Mouse (Mus musculus) adrenal gland, postnatal 14 days (tissue): ENCODE data around the gene Ctdnep1. TPM values are rescaled to one million over a fixed set of nuclear protein-coding genes. Genes with fewer than 3 reads are reported as not detected.
A peak's percentile ranks its signal among the peaks of the same experiment; 100 is the strongest.

ENCODE experiments used
- DNase-seq: peaks from one replicate; pipeline ENCODE4 v3.0.0; 2021; ENCODE audit warnings: mixed read lengths
- microRNA-seq, 2 experiments: library from miRNA; unstranded; fragments of <30 nt; microRNA quantifications; one replicate each; pipeline ENCODE4 v1.2.0; 2021
- total RNA-seq: library from RNA; stranded (reverse); gene quantifications from 2 replicates; pipeline ENCODE4 v1.2.3, GENCODE M21; 2021

Gene Ctdnep1
- total RNA-seq, 1 experiment from 2014 or later = 128 TPM

DNA sequence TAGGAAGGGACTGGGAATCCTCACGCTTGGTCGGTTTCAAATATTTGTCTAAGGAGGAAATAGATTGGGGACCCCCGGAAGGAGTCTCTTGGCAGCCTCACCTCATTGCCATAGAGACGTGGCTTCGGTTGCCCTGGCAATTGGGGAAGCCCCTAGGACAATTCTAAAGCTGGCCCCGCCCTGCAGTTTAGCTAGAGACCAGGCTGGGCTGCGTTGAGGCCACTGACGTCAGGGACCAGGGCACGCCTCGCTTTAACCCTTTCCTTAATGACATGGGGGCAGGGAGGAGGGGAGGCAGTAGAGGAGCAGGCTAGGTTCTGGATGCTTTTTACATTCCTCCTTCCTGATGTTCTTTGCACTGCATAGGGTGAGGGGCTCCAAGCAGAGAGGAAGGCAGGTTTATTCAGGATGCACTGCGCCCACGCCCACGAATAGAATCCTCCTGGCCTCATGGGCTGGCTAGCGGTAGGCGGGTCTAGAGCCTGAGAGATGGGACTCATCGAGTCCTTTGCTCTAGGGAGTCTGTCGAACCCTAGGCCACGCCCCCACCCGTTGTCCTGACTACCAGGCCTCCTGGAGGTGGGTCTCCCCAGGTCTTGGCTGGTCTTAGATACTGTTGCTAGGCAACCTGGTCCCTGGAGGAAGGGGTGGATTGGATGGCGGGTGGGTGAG, 48.3 kb downstream of the Ctdnep1 start:
- peak; percentile 81 for DNase-seq

DNA sequence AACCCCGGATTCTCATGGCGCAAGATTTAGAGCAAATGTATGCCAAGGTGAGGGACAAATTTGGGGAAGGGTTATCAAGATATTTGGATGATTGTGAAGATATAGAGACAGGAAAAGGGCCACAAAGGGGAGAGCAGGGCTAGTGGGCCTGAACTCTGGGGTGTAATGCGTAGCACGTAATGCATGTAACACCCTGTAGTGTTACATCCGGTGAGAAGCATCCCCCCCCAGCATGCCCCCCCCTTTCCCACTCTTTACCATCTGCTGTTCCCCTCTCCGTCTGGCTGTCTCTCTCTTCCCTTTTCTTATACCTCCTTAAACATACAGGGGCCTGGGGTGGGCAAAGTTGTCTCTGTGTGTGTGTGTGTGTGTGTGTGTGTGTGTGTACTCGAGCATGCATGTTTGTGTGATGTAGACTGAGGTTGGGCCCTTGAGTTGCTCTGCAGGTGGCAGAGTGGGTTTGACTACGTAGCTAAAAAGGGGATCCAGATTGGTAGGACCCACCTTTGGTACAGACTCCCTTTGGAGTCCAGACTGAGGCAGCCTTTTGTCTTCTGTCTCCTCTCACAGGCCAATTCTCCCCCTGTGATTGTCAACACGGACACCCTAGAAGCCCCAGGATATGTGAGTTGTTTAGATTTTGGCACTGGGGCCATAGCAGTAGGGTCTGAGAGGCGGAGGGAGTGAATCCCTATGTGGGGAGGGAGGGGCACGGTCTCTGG, 49.0 kb downstream of the Ctdnep1 start:
- no peak for DNase-seq

DNA sequence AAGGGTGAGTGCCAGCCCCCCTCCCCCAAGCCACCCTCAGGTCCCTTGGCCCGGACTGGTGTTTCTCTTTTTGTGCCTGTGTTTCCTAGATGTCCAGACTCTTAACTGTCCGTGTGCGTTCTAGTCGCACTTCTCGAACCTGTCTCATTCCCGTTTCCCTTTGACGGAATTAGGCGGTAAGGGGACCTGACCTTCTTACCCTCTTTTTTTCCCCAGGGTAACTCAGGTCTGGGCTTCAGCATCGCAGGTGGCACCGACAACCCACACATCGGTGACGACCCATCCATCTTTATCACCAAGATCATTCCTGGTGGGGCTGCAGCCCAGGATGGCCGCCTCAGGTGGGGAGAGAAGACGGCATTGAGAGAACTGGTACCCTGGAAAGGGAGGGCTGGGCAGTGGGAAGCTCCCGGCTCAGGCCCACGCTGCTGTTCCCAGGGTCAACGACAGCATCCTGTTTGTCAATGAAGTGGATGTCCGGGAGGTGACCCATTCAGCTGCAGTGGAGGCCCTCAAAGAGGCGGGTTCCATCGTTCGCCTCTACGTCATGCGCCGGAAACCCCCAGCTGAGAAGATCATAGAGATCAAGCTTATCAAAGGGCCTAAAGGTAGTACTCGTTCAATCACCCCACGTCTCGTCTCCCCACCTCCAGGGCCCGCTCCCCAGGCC, 49.8 kb downstream of the Ctdnep1 start:
- DNase-seq = no peak

DNA sequence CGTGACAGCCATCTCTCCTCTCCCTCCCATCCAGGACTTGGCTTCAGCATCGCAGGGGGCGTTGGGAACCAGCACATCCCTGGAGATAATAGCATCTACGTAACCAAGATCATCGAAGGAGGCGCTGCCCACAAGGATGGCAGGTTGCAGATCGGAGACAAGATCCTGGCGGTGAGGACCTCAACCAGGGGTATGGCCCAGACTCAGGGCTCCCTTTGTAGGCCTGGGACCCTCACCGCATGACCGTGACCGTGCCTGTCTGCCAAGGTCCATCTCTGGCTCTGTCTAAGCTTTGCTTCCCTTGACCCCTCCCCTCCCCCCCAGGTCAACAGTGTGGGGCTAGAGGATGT, 50.3 kb downstream of the Ctdnep1 start:
- DNase-seq = no peak

DNA sequence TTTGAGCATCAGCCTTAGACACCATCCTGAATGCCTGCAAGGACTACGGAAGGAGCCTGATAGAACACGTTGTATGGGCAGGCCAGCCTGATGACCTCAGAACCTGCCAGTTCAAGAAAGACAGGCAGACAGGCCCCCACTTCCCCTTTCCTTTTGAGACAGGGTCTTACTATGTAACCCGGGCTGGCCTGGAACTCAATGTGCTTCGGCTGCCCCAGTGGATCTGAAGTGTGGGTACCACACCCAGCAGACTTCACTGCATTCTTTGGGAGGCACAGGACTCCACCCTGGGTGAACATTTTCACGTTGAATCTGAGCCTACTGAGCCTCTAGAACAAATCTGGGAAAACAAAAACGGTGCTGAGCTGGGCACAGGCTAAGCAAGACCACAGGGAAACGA, 57.2 kb downstream of the Ctdnep1 start:
- DNase-seq = no peak

DNA sequence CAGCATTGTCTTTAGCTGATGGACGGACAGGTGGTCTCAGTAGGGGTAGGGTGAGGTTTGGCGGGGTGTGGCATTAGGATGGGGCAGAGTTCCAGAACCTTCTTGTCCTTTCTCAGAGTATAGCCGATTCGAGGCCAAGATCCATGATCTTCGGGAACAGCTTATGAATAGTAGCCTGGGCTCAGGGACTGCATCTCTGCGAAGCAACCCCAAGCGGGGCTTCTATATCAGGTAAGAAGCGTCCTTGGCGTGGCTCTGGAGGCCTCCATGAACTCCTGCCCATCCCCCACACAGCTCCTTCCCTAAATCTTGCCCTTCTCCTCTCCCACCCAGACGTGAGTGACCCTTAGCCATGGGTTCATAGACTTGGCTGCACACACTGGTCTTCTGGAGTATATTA, 58.7 kb downstream of the Ctdnep1 start:
- no peak for DNase-seq

DNA sequence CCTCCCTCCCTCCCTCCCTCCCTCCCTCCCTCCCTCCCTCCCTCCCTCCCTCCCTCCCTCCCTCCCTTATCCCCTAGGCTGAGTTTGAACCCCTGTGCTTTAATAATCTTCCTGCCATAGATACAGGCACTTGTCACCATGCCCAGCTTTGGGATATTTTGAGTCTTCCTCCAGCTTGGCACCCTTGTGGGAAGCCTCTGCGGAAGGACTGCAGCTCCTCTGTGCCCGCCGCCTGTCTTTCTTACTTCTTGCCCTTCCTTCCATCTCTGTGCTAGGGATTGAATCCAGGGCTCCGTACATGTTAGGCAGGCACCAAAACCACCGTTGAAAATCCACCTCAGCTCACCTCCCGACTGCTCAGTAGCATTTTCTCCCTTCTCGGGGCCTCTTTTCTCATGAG, 59.2 kb downstream of the Ctdnep1 start:
- no peak for DNase-seq

Small RNA genes lying within 50 kb of the gene (microRNA-seq; reads per million reads assigned to microRNA genes)
- gene Gm44349 (0.38 to 0.85 reads per million in 2 experiments), gene Mir324 (2,375 to 3,180 reads per million in 2 experiments)

Other genes starting within 250 kb of the Ctdnep1 start
- 78.0 and 84.0 TPM in 2 replicates for gene Polr2a, start 222.5 kb upstream of the Ctdnep1 start, total RNA-seq
- gene Slc35g3, start 219.2 kb upstream of the Ctdnep1 start, total RNA-seq = not detected in 2 replicates
- gene Zbtb4, start 215.2 kb upstream of the Ctdnep1 start, total RNA-seq = 39.9 and 42.4 TPM in 2 replicates
- 2.4 and 3.2 TPM in 2 replicates for gene Chrnb1, start 185.2 kb upstream of the Ctdnep1 start, total RNA-seq
- gene Fgf11, start 179.3 kb upstream of the Ctdnep1 start, total RNA-seq = 3.5 and 3.8 TPM in 2 replicates
- gene Tmem102, start 175.5 kb upstream of the Ctdnep1 start, total RNA-seq = 0.74 and 1.1 TPM in 2 replicates
- gene Gm39566, start 165.9 kb upstream of the Ctdnep1 start, total RNA-seq = not detected in 2 replicates
- not detected in 2 replicates for gene Spem2, start 162.7 kb upstream of the Ctdnep1 start, total RNA-seq
- gene Spem1, start 159.0 kb upstream of the Ctdnep1 start, total RNA-seq = 0.38 TPM in 1 of 2 replicates, not detected in the other
- 17.6 and 20.6 TPM in 2 replicates for gene Nlgn2, start 143.4 kb upstream of the Ctdnep1 start, total RNA-seq
- 114 and 128 TPM in 2 replicates for gene Tmem256, start 142.6 kb upstream of the Ctdnep1 start, total RNA-seq
- gene Plscr3, start 134.8 kb upstream of the Ctdnep1 start, total RNA-seq = 50.5 and 51.3 TPM in 2 replicates
- gene Tnk1, start 122.4 kb upstream of the Ctdnep1 start, total RNA-seq = 0.30 TPM in 1 of 2 replicates, not detected in the other
- gene Tmem95, start 103.1 kb upstream of the Ctdnep1 start, total RNA-seq = not detected in 2 replicates
- gene Kctd11, start 99.8 kb upstream of the Ctdnep1 start, total RNA-seq = 4.1 and 4.4 TPM in 2 replicates
- 2.1 and 14.4 TPM in 2 replicates for gene Acap1, start 85.6 kb upstream of the Ctdnep1 start, total RNA-seq
- 1.8 and 2.1 TPM in 2 replicates for gene 2810408A11Rik, start 80.2 kb upstream of the Ctdnep1 start, total RNA-seq
- 45.9 and 48.8 TPM in 2 replicates for gene Neurl4, start 80.1 kb upstream of the Ctdnep1 start, total RNA-seq
- gene Gps2, start 67.3 kb upstream of the Ctdnep1 start, total RNA-seq = 52.3 and 57.3 TPM in 2 replicates
- gene Eif5a, start 59.2 kb upstream of the Ctdnep1 start, total RNA-seq = 616 and 636 TPM in 2 replicates
- 27.3 and 39.6 TPM in 2 replicates for gene Ybx2, start 45.4 kb upstream of the Ctdnep1 start, total RNA-seq
- 65.2 and 78.7 TPM in 2 replicates for gene Slc2a4, start 33.0 kb upstream of the Ctdnep1 start, total RNA-seq
- gene Cldn7, start 16.4 kb upstream of the Ctdnep1 start, total RNA-seq = 1.1 TPM in 1 of 2 replicates, not detected in the other
- 65.2 and 73.2 TPM in 2 replicates for gene Elp5, start 1.4 kb downstream of the Ctdnep1 start, total RNA-seq
- gene Gabarap, start 10.0 kb downstream of the Ctdnep1 start, total RNA-seq = 344 and 351 TPM in 2 replicates
- 47.3 and 53.2 TPM in 2 replicates for gene Phf23, start 14.6 kb downstream of the Ctdnep1 start, total RNA-seq
- 16.0 and 23.1 TPM in 2 replicates for gene Dvl2, start 19.4 kb downstream of the Ctdnep1 start, total RNA-seq
- gene Acadvl, start 34.3 kb downstream of the Ctdnep1 start, total RNA-seq = 1,177 and 1,207 TPM in 2 replicates
- 31.9 and 37.0 TPM in 2 replicates for gene Dlg4, start 35.8 kb downstream of the Ctdnep1 start, total RNA-seq
- 2.2 and 47.3 TPM in 2 replicates for gene Asgr1, start 72.9 kb downstream of the Ctdnep1 start, total RNA-seq
- gene Asgr2, start 111.5 kb downstream of the Ctdnep1 start, total RNA-seq = 1.9 and 30.0 TPM in 2 replicates
- 1.8 and 3.3 TPM in 2 replicates for gene Mgl2, start 149.2 kb downstream of the Ctdnep1 start, total RNA-seq
- gene Clec10a, start 175.0 kb downstream of the Ctdnep1 start, total RNA-seq = 4.2 and 8.2 TPM in 2 replicates
- 0.53 and 0.96 TPM in 2 replicates for gene Slc16a11, start 231.6 kb downstream of the Ctdnep1 start, total RNA-seq
- 5.3 and 5.6 TPM in 2 replicates for gene Slc16a13, start 239.9 kb downstream of the Ctdnep1 start, total RNA-seq
- gene Bcl6b, start 248.6 kb downstream of the Ctdnep1 start, total RNA-seq = 27.0 and 28.1 TPM in 2 replicates